Mouse (Mus musculus) B cell, adult 2 months (primary cell): ENCODE measurements around the gene Il10rb.

ENCODE experiments used
- DNase-seq, 2 experiments: peaks; one replicate each; pipeline ENCODE4 v3.0.0; 2022

The Il10rb gene

GRCm38 (mm10) chr16:91405640-91406584 lies at the start of gene Il10rb:
Gene Il10rb (plus strand): TSS chr16:91406164.
- DNase-seq, result peak; percentile 90 to 91

GRCm38 (mm10) chr16:91356760-91357525 lies 49.0 kb upstream of the Il10rb start:
- no peak for DNase-seq

GRCm38 (mm10) chr16:91357526-91357900 lies 48.5 kb upstream of the Il10rb start:
- no peak for DNase-seq

- DNase-seq, result peak; percentile 77 to 79
Measured at GRCm38 (mm10) chr16:91358555-91358954, 47.4 kb upstream of the Il10rb start.

- DNase-seq, result no peak
Measured at GRCm38 (mm10) chr16:91359531-91359930, 46.4 kb upstream of the Il10rb start.

- no peak for DNase-seq
Measured at GRCm38 (mm10) chr16:91360162-91360561, 45.8 kb upstream of the Il10rb start.

- no peak for DNase-seq
Measured at GRCm38 (mm10) chr16:91362006-91362405, 44.0 kb upstream of the Il10rb start.

GRCm38 (mm10) chr16:91362616-91363272 lies 43.2 kb upstream of the Il10rb start:
- no peak for DNase-seq

- DNase-seq, result no peak
Measured at GRCm38 (mm10) chr16:91363483-91363882, 42.5 kb upstream of the Il10rb start.

GRCm38 (mm10) chr16:91366567-91366966 lies 39.4 kb upstream of the Il10rb start:
- DNase-seq, result peak; percentile 58 to 66

GRCm38 (mm10) chr16:91367066-91367465 lies 38.9 kb upstream of the Il10rb start:
- DNase-seq, result peak; percentile 45 to 56

GRCm38 (mm10) chr16:91372577-91373472 lies 33.1 kb upstream of the Il10rb start, which contains the start of gene Ifnar2:
Gene Ifnar2 (plus strand): TSS chr16:91372783.
- peak; percentile 76 to 79 for DNase-seq

GRCm38 (mm10) chr16:91373473-91374252 lies 32.3 kb upstream of the Il10rb start:
- peak in 1 of 2 experiments; percentile 29 for DNase-seq

- DNase-seq, result no peak
Measured at GRCm38 (mm10) chr16:91374253-91374634, 31.7 kb upstream of the Il10rb start.

GRCm38 (mm10) chr16:91376701-91377100 lies 29.3 kb upstream of the Il10rb start:
- DNase-seq, result no peak

- DNase-seq, result no peak
Measured at GRCm38 (mm10) chr16:91378431-91378986, 27.5 kb upstream of the Il10rb start.

- DNase-seq, result no peak
Measured at GRCm38 (mm10) chr16:91378991-91379390, 27.0 kb upstream of the Il10rb start.

GRCm38 (mm10) chr16:91379412-91379811 lies 26.6 kb upstream of the Il10rb start:
- no peak for DNase-seq

GRCm38 (mm10) chr16:91380151-91380550 lies 25.8 kb upstream of the Il10rb start:
- DNase-seq, result no peak

GRCm38 (mm10) chr16:91381606-91382005 lies 24.4 kb upstream of the Il10rb start:
- DNase-seq, result no peak

GRCm38 (mm10) chr16:91382261-91382790 lies 23.6 kb upstream of the Il10rb start:
- DNase-seq, result no peak
